Mouse (Mus musculus) megakaryocyte, adult 5-6 weeks (primary cell): ENCODE measurements around the gene Sept9. TPM values are rescaled to one million over a fixed set of nuclear protein-coding genes. Genes with fewer than 3 reads are reported as not detected.
A peak's percentile ranks its signal among the peaks of the same experiment; 100 is the strongest.

Source experiments
- ATAC-seq: 2 replicates; pipeline ENCODE4 v1.8.0; 2016; ENCODE audit warnings: mild to moderate bottlenecking, inconsistent platforms; ENCODE audit not compliant: poor library complexity, severe bottlenecking
- total RNA-seq, 2 experiments: library from RNA; stranded (forward) in 1 of 2; stranded (reverse) in 1 of 2; fragments of 153-499, 151-499 nt in 1 of 2; fragments of 221-1000, 200-1000 nt in 1 of 2; gene quantifications; 2 replicates each; pipeline versions ENCODE4 v1.2.3 to v1.2.4; 2015 to 2017

The Sept9 gene
- total RNA-seq, 2 experiments from 2014 or later, result 162 to 335 TPM

GRCm38 (mm10) chr11:117218498-117218897 is 19.0 kb downstream of the Sept9 start:
- no peak for ATAC-seq

GRCm38 (mm10) chr11:117220777-117221176 is 21.3 kb downstream of the Sept9 start:
- no peak for ATAC-seq

DNA sequence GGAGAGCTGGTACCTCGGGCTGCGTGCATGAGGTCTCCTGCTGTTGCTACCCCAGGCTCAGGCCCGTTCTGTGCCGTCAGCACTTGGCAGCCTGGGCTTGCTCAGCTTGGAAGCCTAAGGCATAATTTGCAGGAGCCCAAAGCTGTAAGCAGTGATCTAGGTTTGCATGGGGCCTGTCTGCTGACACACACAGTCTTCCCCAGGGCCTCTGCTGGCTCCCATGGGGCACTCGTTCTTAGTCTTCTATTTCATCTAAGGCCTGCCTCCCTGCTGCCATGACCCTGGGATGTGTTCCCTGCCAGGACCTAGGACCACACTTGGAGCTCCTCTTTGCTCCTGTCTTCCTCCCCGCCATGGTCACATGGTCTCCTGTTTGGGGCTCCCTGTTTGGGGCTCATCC is 21.7 kb downstream of the Sept9 start:
- no peak for ATAC-seq

DNA sequence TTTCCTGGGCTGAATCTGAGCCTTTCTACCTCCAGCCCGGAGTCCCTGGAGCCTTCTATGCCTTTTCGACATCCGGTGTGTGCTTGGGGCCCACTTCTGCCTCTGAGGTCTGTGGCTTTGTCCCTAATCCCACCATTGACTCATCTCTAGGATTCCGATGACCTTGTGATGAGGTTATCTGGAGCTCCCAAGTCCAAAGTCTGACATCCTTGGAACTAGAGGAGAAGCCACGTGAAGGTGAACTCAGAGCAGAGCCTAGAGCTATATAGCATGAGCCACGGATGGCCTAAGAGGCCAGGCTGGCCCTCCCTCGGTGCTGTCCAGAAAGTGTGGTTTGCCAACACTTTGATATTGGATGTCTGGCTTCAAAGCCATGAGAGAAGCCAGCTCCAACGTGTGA is 23.4 kb downstream of the Sept9 start:
- no peak for ATAC-seq

- no peak for ATAC-seq
Measured at GRCm38 (mm10) chr11:117224804-117225203, 25.3 kb downstream of the Sept9 start.

DNA sequence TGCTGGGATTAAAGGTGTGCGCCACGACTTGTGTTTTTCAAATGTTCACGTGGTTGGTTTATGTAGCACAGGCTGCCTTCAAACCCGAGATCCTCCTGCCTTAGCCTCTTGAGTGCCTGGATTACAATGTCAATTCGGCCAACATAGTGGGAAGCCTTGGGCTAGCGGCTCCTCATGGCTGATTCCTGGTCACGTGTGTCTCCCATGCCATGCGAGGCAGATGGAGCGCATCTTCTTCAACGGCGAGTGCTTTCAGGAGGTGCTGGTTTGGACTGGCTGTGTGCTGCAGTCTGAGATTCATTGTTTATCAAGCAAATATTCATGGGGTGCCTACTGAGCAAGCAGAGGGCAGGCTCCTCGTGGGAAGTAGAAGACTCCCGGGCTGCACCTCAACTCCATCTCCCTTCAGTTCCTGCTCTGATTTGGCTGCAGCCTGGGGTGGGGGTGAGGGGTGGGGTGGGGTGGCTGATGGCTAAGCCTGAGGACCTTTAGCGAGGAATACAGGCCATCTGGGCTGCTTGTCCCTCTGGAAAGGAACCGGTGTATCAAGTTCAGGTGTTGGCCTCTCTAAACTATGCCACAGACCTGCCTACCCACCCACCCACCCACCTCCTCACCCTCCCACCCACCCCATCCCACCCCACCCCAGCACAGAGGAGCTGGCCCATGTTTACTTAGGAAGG is 26.2 kb downstream of the Sept9 start:
- no peak for ATAC-seq

DNA sequence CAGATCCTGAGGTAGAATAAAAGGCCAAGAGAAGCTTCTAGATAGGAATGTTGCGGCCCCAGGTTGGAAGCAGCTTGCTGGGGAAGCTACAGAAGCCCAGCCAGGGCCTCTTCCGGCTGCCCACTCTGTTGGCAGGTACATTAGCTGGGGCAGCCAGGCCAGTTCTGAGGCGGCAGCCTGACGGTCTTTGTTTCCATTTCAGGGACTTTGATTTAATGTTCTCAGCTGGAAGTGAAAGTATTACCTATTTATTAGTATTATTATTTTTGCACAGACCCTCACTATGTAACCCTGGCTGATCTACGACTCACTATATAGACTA is 26.7 kb downstream of the Sept9 start:
- no peak for ATAC-seq

DNA sequence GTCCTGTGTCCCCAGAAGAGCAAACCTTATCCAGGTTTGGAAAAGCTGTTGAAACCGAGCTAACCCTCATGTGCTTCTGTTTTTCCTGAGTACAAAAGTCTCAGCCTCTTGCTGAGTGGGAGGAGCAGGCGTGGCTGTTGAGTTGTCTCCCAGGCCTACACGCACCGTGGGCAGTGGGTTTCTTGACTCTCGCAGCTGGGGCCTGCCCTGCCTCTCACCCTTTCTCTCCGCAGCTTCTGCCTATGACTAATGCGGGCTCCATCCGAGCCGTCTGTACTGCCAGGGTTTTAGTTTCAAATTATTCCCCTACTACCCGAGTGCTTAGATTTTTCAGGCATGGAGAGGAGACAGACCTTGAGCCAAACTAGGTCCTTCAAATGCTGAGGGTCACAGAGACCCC is 28.7 kb downstream of the Sept9 start:
- ATAC-seq, result no peak

- no peak for ATAC-seq
Measured at GRCm38 (mm10) chr11:117231551-117231950, 32.1 kb downstream of the Sept9 start.

GRCm38 (mm10) chr11:117232032-117232431 is 32.6 kb downstream of the Sept9 start:
- ATAC-seq, result no peak

- no peak for ATAC-seq
Measured at GRCm38 (mm10) chr11:117232886-117233458, 33.5 kb downstream of the Sept9 start.

GRCm38 (mm10) chr11:117233818-117234217 is 34.4 kb downstream of the Sept9 start:
- ATAC-seq, result no peak

DNA sequence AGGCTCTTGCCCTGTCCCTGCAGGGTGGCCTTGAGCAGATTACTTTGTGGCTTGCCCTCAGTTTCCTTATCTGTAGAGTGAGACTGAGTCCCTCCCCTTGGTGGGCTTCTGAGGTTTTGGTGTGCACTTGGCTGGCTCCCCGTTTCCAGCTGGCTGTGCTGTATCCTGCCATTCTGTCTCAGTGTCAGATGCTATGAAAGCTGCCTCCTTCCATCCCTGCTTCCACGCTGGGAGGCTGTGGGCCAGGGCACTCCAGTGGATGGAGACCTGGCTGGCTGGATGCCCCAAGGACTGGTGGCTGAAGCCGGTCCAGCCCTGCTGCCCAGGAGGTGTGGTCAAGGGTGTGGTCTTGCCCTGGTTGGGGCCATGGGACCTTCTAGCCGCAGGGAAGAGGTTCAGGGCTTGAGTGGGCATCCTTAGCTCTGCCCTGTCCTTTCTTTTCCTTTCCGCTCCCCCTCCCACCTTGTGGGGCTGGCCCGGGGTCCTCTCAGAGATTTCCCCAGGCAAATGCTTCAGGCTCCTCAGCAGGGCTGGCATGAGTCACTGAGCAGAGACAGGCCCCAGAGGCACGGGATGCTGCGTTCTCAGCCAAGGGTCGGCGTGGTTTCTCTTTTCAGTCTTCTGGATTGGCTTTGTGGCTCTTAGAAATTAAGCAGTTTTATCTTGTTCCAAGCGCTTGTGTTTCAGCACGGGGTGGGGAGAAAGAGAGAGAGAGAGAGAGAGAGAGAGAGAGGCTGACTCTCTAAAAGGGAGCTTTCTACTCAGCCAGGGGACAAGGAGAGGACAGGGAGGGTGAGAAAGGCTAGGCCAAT is 35.8 kb downstream of the Sept9 start:
- ATAC-seq, result no peak

DNA sequence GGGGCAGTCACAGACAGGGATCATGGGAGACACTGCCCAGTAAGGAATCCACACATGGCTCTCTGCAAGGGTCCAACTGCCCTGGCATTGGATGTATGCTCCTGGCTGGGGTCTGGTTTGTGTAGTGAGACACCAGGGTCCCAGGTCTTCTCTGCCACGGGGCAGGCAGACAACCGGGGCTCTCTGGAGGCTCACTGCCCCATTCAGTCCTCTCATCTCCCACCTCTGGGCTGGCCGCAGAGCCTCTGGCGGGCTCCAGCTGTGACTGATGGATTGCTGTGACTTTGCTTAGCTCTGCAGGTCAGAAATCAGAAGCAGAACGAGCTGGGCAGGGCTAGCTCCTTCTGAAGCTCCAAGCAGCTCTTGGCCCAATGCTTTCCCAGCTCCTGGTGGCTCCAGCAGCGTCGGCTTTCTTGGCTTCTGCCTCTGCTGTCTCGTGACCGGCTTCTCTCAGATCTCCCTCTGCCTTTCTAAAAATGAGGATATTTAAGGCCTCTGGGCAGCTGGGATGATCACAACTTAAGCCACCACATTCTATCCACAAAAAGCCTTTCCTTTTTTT is 36.5 kb downstream of the Sept9 start:
- no peak for ATAC-seq

DNA sequence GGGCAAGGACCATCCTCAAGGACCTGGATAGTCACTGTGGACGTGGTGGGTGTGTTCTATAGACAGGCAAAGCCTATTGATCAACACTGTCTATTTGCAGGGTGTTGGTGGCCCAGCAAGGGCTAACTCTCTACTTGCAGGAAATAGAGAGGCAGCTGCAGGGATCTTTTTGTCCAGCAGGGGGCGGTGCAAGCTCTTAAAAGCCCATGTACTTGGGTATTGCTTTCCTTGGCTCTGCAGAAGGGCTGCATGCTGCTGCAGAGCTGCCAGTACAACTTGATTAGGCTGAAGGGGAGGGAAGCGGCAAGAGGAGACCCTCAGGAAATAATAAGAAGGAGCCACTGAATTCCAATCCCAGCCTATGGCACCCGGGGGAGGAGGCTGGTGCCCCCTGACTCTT is 38.7 kb downstream of the Sept9 start:
- peak; percentile 77 for ATAC-seq

GRCm38 (mm10) chr11:117239617-117240016 is 40.2 kb downstream of the Sept9 start:
- ATAC-seq, result no peak

GRCm38 (mm10) chr11:117240322-117240721 is 40.9 kb downstream of the Sept9 start:
- ATAC-seq, result no peak

GRCm38 (mm10) chr11:117240861-117241738 is 41.6 kb downstream of the Sept9 start:
- ATAC-seq, result no peak

GRCm38 (mm10) chr11:117242339-117243084 is 43.1 kb downstream of the Sept9 start:
- peak; percentile 57 for ATAC-seq
